Mouse (Mus musculus) intestine, postnatal 0 days (tissue): ENCODE results near the gene Arsg. TPM values are rescaled to one million over a fixed set of nuclear protein-coding genes. Genes with fewer than 3 reads are reported as not detected.

Experiments
- ATAC-seq: fragments of 200-750 bp; cut with Nextera tagmentation; 2 replicates; pipeline ENCODE4 v1.8.0; 2017; ENCODE audit warnings: mild to moderate bottlenecking, moderate TSS enrichment, moderate library complexity
- H3K27ac ChIP-seq: fragments of 300-500 bp; sonication (generic); 2 replicates; pipeline ENCODE4 v1.5.1; 2014; ENCODE audit warnings: mild to moderate bottlenecking, low read depth, low read length, moderate library complexity
- H3K27me3 ChIP-seq: fragments of 300-500 bp; sonication (generic); replicated peaks from 2 replicates; pipeline ENCODE4 v1.6.1; 2014; ENCODE audit warnings: low read length, mixed read lengths; ENCODE audit not compliant: control insufficient read depth, insufficient read depth
- H3K36me3 ChIP-seq: fragments of 300-500 bp; sonication (generic); 2 replicates; pipeline ENCODE4 v1.6.1; 2014; ENCODE audit warnings: mild to moderate bottlenecking, moderate library complexity; ENCODE audit not compliant: control insufficient read depth, insufficient read depth
- H3K4me1 ChIP-seq: fragments of 300-500 bp; sonication (generic); replicated peaks from 2 replicates; pipeline ENCODE4 v1.6.1; 2014; ENCODE audit warnings: antibody characterized with exemption, low read length, mixed read lengths; ENCODE audit not compliant: control insufficient read depth, insufficient read depth
- H3K4me2 ChIP-seq: fragments of 300-500 bp; sonication (generic); replicated peaks from 2 replicates; pipeline ENCODE4 v1.6.1; 2014; ENCODE audit warnings: low read depth, mild to moderate bottlenecking, moderate library complexity
- H3K4me3 ChIP-seq: fragments of 300-500 bp; sonication (generic); 2 replicates; pipeline ENCODE4 v1.5.1; 2014; ENCODE audit warnings: low read depth, low read length
- H3K9ac ChIP-seq: fragments of 300-500 bp; sonication (generic); 2 replicates; pipeline ENCODE4 v1.6.1; 2014; ENCODE audit warnings: mild to moderate bottlenecking, low read depth, low read length
- H3K9me3 ChIP-seq: fragments of 300-500 bp; sonication (generic); 2 replicates; pipeline ENCODE4 v1.6.1; 2016; ENCODE audit warnings: mixed run types; ENCODE audit not compliant: control insufficient read depth
- CTCF ChIP-seq: sonication (generic); IDR thresholded peaks from 2 replicates; pipeline ENCODE4 v1.5.1; 2016; ENCODE audit warnings: low read depth, mild to moderate bottlenecking, control low read depth, antibody characterized with exemption, moderate library complexity
- WGBS: fragments of 180-500 bp; shearing (Covaris S2); extraction: QIAGEN DNeasy Blood & Tissue Kit; methylation state at CpG from one replicate; pipeline ENCODE4 v1.1.7; 2014; 5-methylcytosine and 5-hydroxymethylcytosine counted together
- polyA plus RNA-seq: library from polyadenylated mRNA; unstranded; fragments of >200 nt; fragmentation: Nextera tagmentation; extraction: Ambion mirVana; gene quantifications from 2 replicates; pipeline ENCODE4 v1.2.1, GENCODE M21; 2015

Arsg gene
- polyA plus RNA-seq, 1 experiment from 2014 or later, result 50.9 TPM

DNA sequence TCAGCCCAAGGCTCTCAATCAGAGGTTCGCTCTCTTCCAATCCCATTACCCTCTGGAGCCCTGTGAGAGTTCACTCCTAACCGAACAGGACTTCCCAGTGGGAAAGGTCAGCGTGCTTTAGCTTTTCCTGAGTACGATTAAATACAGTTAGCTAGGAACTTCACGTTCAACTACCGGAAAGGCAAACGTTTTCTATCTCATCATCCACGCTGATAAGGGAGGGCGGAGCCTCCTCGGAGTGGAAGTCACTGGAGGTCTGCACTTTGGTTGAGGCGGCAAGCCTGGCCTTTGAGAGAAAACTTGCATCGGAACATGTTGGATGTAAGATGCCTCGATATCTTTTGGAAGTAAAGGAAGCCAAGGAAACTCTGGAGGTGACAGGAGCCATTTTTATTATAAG, 113.8 kb downstream of the Arsg start:
- Histone ChIP-seq H3K4me3 (peak overlapping the region; percentile 2; the same call in 1 of the 2 replicates), H3K27ac (peak overlapping the region; percentile 90), H3K9ac (no peak overlapping the region), H3K27me3 (no peaks in the 10 kb centered on the region), H3K36me3 (peaks cover 20% of the 10 kb centered on the region), H3K4me2 (peak overlapping the region; percentile 54), H3K4me1 (no peaks in the 10 kb centered on the region; the same call in 1 of the 2 replicates), H3K9me3 (no peaks in the 10 kb centered on the region)
- whole genome bisulfite sequencing, result 18% methylated on average over 13 of the region's 13 CpGs
- TF ChIP-seq CTCF, result no peak
- ATAC-seq, result peak; percentile 23; the same call in 1 of the 2 replicates

DNA sequence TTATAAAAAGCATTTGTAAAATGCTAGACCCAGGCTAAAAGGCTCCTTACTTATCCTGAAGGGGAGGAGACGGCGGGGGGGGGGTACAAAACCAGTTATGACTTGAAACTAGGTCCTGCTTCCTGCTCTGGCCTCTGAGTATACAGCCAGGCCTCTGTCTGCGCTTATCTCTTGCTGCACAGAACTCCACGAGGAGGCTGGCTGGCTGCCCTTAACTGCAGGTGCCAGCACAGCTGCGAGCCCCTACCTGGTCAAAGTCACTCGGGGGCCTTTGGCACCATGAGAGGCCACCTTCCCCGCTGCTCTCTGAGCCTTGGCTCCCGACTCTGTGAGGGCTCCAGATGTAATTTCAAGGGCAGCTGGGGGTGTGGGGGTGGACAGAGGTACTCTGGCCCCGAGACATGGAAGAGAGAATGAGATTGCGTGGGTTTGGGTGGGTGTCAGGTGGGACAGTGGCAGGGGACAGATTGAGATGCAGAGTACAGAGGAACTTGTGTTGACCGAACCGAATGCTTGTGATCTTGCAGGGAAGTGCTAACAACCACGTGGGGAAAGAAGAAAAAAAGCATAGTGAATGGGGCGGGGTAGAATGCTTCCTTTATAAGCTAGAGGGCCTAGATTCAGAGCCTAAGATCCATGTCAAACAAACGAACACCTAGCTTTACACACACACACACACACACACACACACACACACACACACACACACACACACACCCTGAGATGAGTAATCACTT, 114.6 kb downstream of the Arsg start:
- Histone ChIP-seq H3K27ac (peak overlapping the region; percentile 90), H3K27me3 (no peaks in the 10 kb centered on the region), H3K9me3 (no peaks in the 10 kb centered on the region), H3K4me1 (no peaks in the 10 kb centered on the region; the same call in 1 of the 2 replicates), H3K36me3 (peaks cover 17% of the 10 kb centered on the region), H3K4me3 (peak overlapping the region; percentile 2; the same call in 1 of the 2 replicates), H3K9ac (no peak overlapping the region), H3K4me2 (peak overlapping the region; percentile 54)
- ATAC-seq, result peak; percentile 97
- WGBS, result 31% methylated on average over 15 of the region's 15 CpGs
- no peak for TF ChIP-seq CTCF

DNA sequence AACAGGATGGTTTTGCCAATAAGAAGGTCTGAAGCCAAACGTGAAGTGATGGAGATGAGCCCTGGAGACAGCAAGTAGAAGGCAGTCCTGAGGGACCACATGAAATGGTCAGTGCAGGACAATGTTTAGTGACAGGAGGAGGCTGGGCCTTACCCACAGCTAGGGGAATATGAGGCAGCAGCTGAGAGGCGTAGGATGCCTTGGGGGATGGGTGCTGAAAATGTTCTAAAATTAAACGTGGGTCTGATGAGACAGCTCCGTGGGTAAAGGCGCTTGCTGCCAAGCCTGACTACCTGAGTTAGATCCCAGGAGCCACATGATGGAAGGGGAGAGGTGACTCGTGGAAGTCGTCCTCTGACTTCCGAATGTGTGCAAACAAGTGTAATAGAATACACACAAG, 116.8 kb downstream of the Arsg start:
- Histone ChIP-seq H3K27ac (no peak overlapping the region), H3K9ac (no peak overlapping the region), H3K4me1 (no peaks in the 10 kb centered on the region; the same call in 1 of the 2 replicates), H3K27me3 (no peaks in the 10 kb centered on the region), H3K4me3 (no peak overlapping the region), H3K9me3 (no peaks in the 10 kb centered on the region), H3K36me3 (peaks cover 9% of the 10 kb centered on the region), H3K4me2 (no peak overlapping the region)
- ATAC-seq, result no peak
- 86% methylated on average over 8 of the region's 8 CpGs for WGBS
- TF ChIP-seq CTCF, result no peak

DNA sequence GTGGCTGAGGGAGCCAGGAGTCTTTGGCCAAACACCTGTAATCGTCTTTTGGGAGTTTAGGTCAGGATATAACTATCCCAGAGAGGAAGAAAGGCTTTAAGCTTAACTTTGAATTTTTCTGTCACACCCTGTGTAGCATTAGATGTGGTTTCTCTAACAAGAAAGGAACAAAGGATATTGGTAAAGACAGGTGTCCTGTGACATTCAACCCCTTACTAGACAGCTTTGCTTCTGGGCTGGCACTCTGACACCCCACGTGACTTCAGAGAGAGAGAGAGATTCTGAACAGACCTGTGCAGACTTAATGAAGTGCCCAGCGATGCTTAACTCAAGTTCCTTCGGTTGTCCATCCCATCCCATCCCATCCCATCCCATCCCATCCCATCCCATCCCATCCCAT, 118.3 kb downstream of the Arsg start:
- Histone ChIP-seq H3K9ac (no peak overlapping the region), H3K4me2 (no peak overlapping the region), H3K27me3 (no peaks in the 10 kb centered on the region), H3K27ac (no peak overlapping the region), H3K4me1 (no peaks in the 10 kb centered on the region; the same call in 1 of the 2 replicates), H3K36me3 (peaks cover 20% of the 10 kb centered on the region), H3K9me3 (no peaks in the 10 kb centered on the region), H3K4me3 (no peak overlapping the region)
- no peak for TF ChIP-seq CTCF
- WGBS, result 89% methylated on average over 4 of the region's 4 CpGs
- no peak for ATAC-seq

DNA sequence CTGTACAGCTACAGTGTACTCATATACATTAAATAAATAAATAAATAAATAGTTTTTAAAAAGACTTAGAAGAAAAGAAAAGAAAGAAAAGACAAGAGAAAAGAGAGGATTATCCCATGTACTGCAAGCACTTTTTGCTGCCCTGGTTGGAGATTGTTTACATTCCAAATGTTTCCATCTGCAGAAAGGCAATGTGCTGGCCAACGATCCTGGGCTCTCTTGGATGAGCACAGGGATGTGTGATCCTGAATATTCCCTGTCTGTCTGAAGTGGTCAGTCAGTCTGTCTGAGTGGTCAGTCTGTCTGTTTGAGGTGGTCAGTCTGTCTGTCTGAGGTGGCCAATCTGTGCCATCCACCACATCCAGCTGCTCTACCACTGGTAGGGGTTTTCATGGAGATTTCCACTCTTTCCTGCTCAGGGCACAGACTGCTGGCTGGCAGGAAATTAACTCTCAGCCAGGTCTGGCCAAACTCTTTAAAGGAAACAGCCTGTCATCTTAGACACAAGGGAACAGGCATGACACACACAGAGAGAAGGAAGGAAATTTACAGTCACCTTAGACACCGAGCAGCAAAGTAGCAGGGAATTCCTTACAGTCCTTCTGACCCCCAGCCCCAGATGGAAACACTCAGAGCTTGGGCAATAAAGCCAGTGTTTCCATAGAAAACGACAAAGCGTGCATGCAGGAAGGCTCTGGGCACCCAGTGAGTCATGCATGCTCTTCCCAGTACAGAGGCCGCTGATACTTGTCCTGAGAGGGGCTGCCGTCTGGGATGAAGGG, 120.2 kb downstream of the Arsg start:
- no peak overlapping the region for H3K9ac ChIP-seq
- peaks cover 20% of the 10 kb centered on the region for H3K36me3 ChIP-seq
- TF ChIP-seq CTCF, result no peak
- no peak overlapping the region for H3K4me3 ChIP-seq
- H3K4me2 ChIP-seq, result no peak overlapping the region
- peak overlapping the region; percentile 2; the same call in 1 of the 2 replicates for H3K27ac ChIP-seq
- H3K4me1 ChIP-seq, result no peaks in the 10 kb centered on the region
- H3K9me3 ChIP-seq, result no peaks in the 10 kb centered on the region
- no peaks in the 10 kb centered on the region for H3K27me3 ChIP-seq
- ATAC-seq, result no peak
- WGBS, result 41% methylated on average over 6 of the region's 6 CpGs

DNA sequence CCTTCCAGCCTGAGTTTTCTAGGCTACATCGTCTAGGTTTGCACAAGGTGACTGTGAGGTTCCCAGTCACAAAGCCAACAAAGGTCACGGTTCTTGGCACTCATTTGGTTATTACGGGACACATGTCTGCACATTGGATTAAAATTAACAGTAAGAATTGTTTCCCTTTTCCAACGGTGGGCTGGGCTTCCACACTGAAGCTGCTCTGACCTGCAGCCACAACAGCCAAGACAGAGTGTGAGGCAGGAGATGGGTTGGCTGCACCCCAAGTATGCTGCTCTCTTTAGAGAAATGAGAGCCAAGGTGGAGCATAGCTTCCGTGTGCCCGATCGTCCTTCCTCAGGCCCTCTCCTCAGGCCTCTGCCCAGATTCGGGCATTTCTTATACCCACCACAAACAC, 121.6 kb downstream of the Arsg start:
- H3K4me1 ChIP-seq, result no peaks in the 10 kb centered on the region
- H3K9ac ChIP-seq, result no peak overlapping the region
- no peak overlapping the region for H3K27ac ChIP-seq
- no peak for ATAC-seq
- no peaks in the 10 kb centered on the region for H3K27me3 ChIP-seq
- H3K9me3 ChIP-seq, result no peaks in the 10 kb centered on the region
- no peak overlapping the region for H3K4me2 ChIP-seq
- TF ChIP-seq CTCF, result no peak
- 81% methylated on average over 8 of the region's 8 CpGs for WGBS
- no peak overlapping the region for H3K4me3 ChIP-seq
- H3K36me3 ChIP-seq, result peaks cover 28% of the 10 kb centered on the region
